Mouse (Mus musculus) limb, embryonic 10.5 days (tissue): ENCODE results near the gene Cpox. TPM values are rescaled to one million over a fixed set of nuclear protein-coding genes. Genes with fewer than 3 reads are reported as not detected.

Source experiments
- DNase-seq: peaks from one replicate; pipeline ENCODE4 v3.0.0-alpha.2; 2017; ENCODE audit warnings: low spot score
- H3K27ac ChIP-seq: fragments of 300-500 bp; sonication (generic); 2 replicates; pipeline ENCODE4 v1.5.1; 2016; ENCODE audit warnings: mild to moderate bottlenecking
- H3K27me3 ChIP-seq: fragments of 300-500 bp; sonication (generic); 2 replicates; pipeline ENCODE4 v1.6.1; 2016; ENCODE audit warnings: low read depth, mild to moderate bottlenecking; ENCODE audit not compliant: poor library complexity, severe bottlenecking
- H3K36me3 ChIP-seq: fragments of 300-500 bp; sonication (generic); 2 replicates; pipeline ENCODE4 v1.6.1; 2016; ENCODE audit warnings: mild to moderate bottlenecking, moderate library complexity
- H3K4me1 ChIP-seq: fragments of 300-500 bp; sonication (generic); 2 replicates; pipeline ENCODE4 v1.6.1; 2016
- H3K4me3 ChIP-seq: fragments of 300-500 bp; sonication (generic); 2 replicates; pipeline ENCODE4 v1.5.1; 2016; ENCODE audit warnings: mild to moderate bottlenecking, moderate library complexity
- H3K9me3 ChIP-seq: fragments of 300-500 bp; sonication (generic); replicated peaks from 2 replicates; pipeline ENCODE4 v1.6.1; 2016; ENCODE audit warnings: mild to moderate bottlenecking
- WGBS: fragments of 180-500 bp; shearing (Covaris S2); methylation state at CpG from one replicate; pipeline ENCODE4 v1.1.7; 2016; 5-methylcytosine and 5-hydroxymethylcytosine counted together
- microRNA-seq: library from miRNA; unstranded; fragments of <30 nt; microRNA quantifications from one replicate; pipeline ENCODE4, GENCODE M21; 2017
- polyA plus RNA-seq: library from polyadenylated mRNA; unstranded; fragments of >200 nt; fragmentation: Nextera tagmentation; extraction: Ambion mirVana; gene quantifications from 2 replicates; pipeline ENCODE4 v1.2.1, GENCODE M21; 2016

The Cpox gene
- polyA plus RNA-seq, 1 experiment from 2014 or later = 26.6 TPM

DNA sequence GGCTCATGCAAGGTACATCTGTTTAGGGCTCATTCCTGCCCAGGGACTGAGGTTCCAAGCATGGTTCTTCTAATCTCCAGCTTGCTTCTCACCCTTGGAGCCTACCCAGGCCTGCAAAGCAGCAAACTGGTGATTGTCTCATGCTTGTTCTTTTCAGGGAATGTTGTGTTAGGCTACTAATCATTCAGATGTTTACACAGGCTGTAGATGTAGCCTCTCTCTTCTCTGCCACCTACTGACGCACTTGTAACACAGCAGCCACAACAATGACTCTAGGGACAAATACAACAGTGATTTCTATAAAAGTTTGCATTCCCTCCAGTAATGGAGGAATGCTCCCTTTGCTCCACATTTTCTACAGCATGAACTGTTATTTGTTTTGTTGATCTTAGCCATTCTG, 81.2 kb downstream of the Cpox start:
- no peaks in the 10 kb centered on the region for H3K9me3 ChIP-seq
- WGBS = 37% methylated on average over 1 of the region's 1 CpGs
- no peaks in the 10 kb centered on the region for H3K36me3 ChIP-seq
- DNase-seq = no peak
- no peak overlapping the region for H3K4me3 ChIP-seq
- H3K27me3 ChIP-seq = no peaks in the 10 kb centered on the region
- H3K27ac ChIP-seq = no peak overlapping the region
- H3K4me1 ChIP-seq = 0 out of 2 replicates have a peak, but pooled peaks cover 1% of the 10 kb centered on the region

DNA sequence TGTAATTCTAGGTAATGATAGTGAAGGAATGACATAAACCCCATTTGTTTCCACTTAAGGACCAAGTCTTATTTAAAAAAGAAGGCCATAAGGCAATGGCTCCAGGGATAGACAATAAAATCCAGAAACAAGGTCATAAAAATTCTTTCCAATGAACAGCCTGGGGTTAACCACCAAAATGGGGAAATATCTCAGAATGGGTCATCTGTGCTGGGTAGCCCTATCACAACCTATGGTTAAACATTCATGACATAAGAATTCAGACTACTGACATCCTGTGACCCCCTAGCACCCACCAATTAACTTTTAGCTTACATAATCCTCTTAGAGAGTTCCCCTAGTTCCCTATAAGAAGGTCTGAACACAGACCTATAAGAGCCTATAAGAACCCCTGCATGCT, 86.1 kb downstream of the Cpox start:
- DNase-seq = no peak
- H3K4me3 ChIP-seq = no peak overlapping the region
- no peaks in the 10 kb centered on the region for H3K36me3 ChIP-seq
- H3K9me3 ChIP-seq = no peaks in the 10 kb centered on the region
- no peak overlapping the region for H3K27ac ChIP-seq
- 0 out of 2 replicates have a peak, but pooled peaks cover 3% of the 10 kb centered on the region for H3K4me1 ChIP-seq
- H3K27me3 ChIP-seq = no peaks in the 10 kb centered on the region

DNA sequence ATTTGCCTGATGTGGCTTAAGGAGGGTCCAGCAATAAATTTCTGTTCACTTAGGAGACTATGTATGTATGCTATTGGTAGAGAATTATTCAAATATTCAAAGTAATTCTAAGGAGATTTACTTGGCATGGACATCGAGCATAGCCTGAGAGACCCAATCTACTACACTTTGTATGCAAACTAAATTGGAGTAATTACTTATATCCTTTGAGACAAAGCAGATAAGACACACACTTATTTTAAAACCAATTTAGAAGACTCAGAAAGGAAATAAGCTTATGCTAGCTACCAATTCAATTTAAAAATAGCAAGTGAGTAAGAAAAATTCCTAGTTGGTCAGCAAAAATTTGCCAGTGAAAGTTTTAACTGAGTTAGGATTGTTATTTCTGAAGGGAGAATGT, 93.0 kb downstream of the Cpox start, which contains the start of gene Olfr172:
TSS of gene Olfr172 (minus strand) at position 101 of the 400 bp plus-strand sequence.
- WGBS = 96% methylated on average over 1 of the region's 1 CpGs
- no peak for DNase-seq
- Histone ChIP-seq H3K27me3 (no peaks in the 10 kb centered on the region), H3K4me1 (no peaks in the 10 kb centered on the region), H3K27ac (no peak within 1 kb of the TSS), H3K9me3 (no peaks in the 10 kb centered on the region), H3K36me3 (no peaks in the 10 kb centered on the region), H3K4me3 (no peak within 1 kb of the TSS)

Small RNAs within 50 kb of the gene (microRNA-seq; reads per million reads assigned to microRNA genes)
- not detected for gene Gm27564

Other genes starting within 250 kb of the Cpox start
- 10.8 and 13.5 TPM in 2 replicates for gene St3gal6, start 146.0 kb upstream of the Cpox start, polyA plus RNA-seq
- gene Gm813, start 53.3 kb upstream of the Cpox start, polyA plus RNA-seq = not detected in 2 replicates
- gene E330017A01Rik, start 31.6 kb upstream of the Cpox start, polyA plus RNA-seq = not detected in 2 replicates
- 0.11 TPM in 1 of 2 replicates, not detected in the other for gene Gpr15, start 48.8 kb downstream of the Cpox start, polyA plus RNA-seq
- gene Cldnd1, start 57.6 kb downstream of the Cpox start, polyA plus RNA-seq = 92.9 and 108 TPM in 2 replicates
- gene Olfr172, start 92.9 kb downstream of the Cpox start, polyA plus RNA-seq = not detected in 2 replicates
- not detected in 2 replicates for gene Olfr173, start 130.0 kb downstream of the Cpox start, polyA plus RNA-seq
- gene Olfr175-ps1, start 156.5 kb downstream of the Cpox start, polyA plus RNA-seq = not detected in 2 replicates
- not detected in 2 replicates for gene Olfr177, start 204.5 kb downstream of the Cpox start, polyA plus RNA-seq
- gene Olfr178, start 221.8 kb downstream of the Cpox start, polyA plus RNA-seq = not detected in 2 replicates